Mouse (Mus musculus) central nervous system, embryonic 11.5 days (tissue): ENCODE results near the gene Grin3b. TPM values are rescaled to one million over a fixed set of nuclear protein-coding genes. Genes with fewer than 3 reads are reported as not detected.

Experiments
- polyA plus RNA-seq: library from polyadenylated mRNA; depleted of rRNA; stranded (reverse); fragments of >200 nt; gene quantifications from 2 replicates; pipeline ENCODE4 v1.2.3, GENCODE M21; 2012; rRNA removed

Grin3b gene
- polyA plus RNA-seq: 0.28 and 0.39 TPM in 2 replicates

DNA sequence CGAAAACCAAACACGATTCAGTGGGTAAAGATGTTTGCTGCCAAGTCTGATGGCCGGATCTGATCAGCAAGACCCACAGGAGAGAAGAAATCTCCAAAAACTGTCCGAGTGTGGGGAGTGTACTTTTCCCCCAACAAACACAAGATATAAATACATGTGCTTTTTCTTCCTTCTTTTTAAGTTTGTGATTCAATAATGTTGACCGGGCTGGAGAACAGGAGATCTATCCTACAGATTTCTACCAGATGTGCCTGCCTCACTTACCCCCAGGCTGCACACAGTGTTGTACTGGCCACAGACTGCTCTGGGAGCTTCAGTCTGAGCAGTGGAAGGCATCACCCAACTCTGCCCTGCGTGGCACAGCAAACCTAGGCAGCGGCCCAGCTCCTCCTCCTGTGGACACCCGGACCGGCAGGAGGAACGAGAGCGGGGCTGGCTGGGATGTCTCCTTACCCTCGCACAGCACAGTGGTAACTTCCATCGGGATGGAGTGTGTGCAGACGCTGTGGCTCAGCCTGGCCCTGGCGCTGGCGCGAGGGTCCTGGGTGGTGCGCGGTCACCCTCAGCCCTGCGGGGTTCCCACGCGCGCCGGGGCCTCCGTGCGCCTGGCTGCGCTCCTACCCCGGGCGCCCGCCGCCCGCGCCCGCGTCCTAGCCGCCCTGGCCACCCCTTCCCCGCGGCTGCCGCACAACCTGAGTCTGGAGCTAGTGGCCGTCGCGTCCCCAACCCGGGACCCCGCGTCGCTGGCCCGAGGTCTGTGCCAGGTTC lies at the start of gene Grin3b:
Grin3b (plus strand) TSS at position 301 of the 768 bp plus-strand sequence.

DNA sequence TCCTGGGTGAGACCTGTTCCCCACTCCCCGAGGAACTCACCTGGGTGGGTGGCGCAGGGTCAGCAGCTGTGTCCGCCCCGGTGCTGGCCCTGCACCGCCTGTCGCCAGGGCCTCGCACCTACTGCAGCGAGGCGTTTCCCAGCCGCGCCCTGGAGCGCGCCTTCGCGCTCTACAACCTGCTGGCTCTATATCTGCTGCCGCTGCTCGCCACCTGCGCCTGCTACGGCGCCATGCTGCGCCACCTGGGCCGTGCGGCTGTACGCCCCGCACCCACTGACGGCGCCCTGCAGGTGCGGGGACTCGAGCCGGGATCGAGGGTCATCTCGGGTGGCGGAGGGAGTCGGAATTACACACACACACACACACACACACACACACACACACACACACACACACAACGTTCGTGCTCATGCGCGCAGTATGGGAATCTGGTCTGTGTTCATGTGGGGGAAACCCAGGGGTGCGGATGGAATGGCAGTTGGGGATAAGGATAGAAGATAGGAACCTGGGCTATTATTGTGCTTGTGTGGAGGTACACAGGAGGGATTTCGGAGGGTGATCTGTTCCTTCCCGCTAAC lies 49.5 kb upstream of the Grin3b start, which contains the start of gene R3hdm4:
R3hdm4 (minus strand) TSS at position 251 of the 578 bp plus-strand sequence.

DNA sequence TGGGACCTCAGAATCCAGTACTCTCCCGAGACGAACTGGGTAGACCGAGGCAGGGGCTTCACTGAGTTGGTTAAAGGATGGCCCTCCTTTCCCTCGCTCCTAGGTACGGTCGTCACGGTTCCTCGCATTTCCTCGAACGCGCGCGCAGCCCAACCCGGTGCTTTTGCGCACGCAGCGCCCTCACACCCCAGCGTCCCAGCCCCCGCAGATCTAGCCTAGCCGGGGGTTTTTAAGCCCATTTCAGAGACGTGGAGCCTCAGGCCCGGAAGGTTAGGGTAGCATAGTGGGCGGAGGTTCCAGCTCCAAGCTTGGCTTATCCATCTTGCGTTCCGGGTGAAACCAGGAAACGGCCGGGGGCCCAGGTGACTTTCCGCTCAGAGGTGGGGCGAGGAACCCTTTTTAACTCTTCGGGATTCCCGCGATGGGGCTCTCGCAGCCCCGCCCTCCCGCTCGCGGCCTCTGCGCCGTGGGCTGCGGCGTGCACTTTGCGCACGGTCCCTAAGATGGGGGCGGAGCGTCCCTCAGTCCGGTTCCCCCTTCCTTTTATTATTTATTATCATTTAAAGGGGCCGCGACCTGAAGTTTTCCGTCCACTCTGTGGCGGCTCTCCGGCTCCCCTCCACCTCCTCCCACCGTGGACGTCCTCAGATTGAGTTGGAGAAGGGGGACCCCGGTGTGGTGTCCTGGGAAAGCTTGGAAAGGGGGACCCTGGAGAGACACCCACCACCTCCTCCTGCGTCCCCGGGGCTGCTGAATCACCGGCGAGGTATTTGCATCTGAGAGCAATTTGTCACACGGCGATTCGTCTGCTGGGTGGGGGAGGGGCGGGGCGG lies 43.8 kb upstream of the Grin3b start, which contains the start of gene Arid3a:
Arid3a (plus strand) TSS at position 553 of the 833 bp plus-strand sequence.

DNA sequence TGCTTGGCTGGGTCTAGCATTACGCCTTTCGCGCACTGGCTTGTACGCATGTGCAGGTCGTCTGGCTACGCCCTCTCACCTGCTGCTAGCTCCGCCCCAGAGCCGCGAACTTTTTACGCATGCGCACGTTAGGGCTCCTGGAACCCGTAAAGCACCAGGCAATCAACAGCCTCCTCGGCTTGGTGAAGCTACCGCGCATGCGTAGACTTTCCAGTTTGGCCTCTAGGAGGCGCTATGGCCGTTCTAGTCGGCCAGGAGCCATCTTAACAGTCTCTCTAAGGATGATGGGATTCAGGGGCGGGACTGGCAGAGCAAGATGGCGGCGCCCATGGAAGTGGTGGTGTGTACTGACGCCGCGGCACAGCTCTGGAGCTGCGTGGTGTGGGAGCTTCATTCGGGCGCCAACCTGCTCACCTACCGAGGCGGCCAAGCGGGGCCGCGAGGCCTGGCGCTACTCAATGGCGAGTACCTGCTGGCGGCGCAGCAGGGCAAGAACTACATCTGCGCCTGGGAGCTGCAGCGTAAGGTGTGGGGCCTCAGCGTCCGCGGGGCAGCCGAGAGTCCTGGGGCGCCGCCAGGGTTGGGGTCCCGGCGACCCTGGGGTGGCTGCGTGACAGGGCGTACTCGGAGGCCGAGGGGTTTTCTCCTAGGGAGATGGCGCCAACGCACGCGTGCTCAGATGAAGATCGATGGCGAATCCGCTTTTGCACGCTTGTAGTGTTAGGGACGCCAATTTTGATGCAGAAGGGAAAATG lies 10.5 kb upstream of the Grin3b start, which contains the start of gene Wdr18:
Wdr18 (plus strand) TSS at position 306 of the 755 bp plus-strand sequence.

DNA sequence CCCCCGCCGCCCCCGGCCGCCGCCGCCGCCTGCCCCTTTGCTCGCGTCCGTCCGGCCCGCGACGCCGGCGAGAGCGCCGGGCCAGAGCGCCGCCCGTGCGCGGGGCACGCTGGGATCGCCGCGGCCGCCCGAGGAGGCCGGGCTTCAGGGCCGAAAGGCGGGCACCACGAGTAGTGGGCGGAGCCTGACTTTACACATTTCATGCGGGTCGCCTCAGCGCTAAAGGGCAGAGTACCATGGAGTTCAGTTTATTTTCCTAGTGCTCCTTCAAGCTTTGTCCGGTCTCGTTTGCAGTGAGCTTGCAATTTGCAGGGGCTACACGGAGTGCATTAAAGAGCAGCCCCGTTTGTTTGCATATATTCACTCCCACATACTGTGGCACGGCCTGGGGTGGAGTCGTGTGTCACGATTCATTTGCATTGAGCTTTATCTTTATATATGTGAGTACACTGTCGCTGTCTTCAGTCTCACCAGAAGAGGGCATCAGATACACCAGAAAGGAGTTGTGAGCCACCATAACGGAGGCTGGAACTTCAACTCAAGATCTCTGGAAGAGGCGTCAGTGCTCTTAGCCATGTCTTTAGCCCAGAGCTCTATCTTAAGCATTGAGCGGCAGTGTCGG lies 13.8 kb downstream of the Grin3b start, which contains the start of gene Tmem259:
Tmem259 (minus strand) TSS at position 136 of the 622 bp plus-strand sequence.

DNA sequence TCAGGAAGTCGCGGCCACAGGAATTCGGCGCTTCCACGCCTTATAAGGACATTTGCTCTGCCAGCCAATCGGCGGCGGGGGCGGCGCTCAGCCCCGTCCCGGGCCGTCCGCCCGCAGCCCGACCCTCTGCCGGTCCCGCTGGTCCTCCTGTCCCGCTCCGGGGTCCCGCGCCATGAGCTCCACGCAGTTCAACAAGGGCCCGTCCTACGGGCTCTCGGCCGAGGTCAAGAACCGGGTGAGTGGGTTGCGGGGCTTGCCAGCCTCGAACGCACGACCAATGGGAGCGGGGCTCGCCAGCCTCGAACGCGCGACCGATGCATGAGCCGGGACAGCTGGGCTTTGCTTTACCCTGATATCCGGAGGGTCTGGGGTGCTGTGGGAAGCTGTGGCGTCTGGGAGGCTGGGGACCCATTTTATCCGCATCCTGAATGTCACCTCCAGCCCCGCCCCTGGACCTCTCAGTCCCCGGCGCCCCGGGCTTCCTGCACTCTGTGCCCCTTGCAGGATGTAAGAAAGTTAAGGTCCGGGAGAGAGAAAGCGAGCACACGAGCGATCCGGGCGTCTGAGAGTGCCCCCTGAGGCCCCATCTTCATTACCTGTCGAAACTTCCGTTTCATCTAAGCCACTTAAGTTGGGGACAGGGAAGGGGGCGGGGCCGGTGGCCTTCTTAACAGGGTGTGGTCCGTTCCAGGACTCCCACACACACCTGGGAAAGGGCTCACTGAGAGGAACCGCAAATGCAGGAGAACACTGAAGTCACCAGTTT lies 18.2 kb downstream of the Grin3b start, which contains the start of gene Cnn2:
Cnn2 (plus strand) TSS at position 79 of the 766 bp plus-strand sequence.

DNA sequence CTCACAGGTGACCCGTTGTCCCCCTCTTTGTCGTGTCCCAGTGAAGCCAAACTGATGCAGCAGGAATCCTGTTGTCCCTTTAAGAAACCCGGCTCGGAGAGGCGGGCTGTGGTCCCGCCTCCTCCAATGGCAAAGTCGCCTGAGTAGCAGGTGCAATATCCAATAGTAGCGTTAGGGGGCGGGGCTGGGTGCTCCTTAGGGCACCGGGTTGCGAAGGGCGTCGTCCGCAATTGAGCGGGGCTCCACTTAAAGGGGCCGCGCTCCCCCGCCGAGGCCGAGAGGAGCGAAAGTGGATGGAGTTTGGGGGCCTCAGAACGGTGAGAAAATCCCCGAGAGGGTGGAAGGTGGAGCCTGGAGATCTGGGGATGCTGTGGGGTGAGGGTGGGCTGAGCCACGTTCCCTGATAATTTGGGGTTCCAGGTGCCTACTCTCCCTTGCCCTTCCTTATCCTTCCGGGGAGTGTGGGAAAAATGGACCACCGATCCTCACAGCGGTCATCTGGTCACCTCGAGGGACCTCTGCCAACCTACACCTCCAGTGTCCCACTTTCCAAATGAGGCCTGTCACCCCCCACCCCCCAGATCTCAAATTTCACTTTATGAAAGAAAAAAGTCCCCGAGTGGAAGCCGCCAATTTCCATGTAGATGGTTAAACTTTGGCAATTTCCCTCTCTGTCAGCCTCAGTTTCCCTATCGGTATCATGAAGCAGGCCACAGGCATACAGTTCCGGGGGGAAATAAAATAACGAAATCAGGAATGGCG lies 25.9 kb downstream of the Grin3b start, which contains the start of gene Abca7:
Abca7 (plus strand) TSS at position 223 of the 762 bp plus-strand sequence.

DNA sequence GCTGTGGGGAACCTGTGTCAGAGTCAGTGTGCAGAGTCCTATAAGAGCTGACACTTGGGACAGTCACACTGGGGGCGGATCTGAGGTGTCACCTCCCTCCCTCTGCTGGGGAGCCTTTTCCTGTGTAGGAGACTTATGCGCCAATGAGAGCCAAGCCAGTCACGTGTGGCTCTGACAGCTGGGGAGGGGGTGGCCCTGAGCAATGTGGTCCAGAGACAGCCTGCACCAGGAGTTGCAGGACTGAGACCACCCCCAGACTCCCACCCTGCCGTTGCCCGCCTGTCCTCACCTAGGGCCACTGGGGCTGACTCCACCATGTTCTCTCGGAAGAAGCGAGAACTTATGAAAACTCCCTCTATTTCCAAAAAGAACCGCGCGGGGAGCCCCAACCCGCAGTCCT lies 46.0 kb downstream of the Grin3b start, which contains the start of gene Arhgap45:
Arhgap45 (plus strand) TSS at position 143 of the 400 bp plus-strand sequence.

Other genes with a start within 250 kb of the Grin3b start
- gene Polrmt, start 224.1 kb upstream of the Grin3b start, polyA plus RNA-seq: 51.6 and 58.3 TPM in 2 replicates
- gene Fgf22, start 215.6 kb upstream of the Grin3b start, polyA plus RNA-seq: 0.08 and 0.26 TPM in 2 replicates
- gene Rnf126, start 203.8 kb upstream of the Grin3b start, polyA plus RNA-seq: 122 and 132 TPM in 2 replicates
- gene Fstl3, start 193.4 kb upstream of the Grin3b start, polyA plus RNA-seq: 1.00 and 2.3 TPM in 2 replicates
- 0.08 and 0.16 TPM in 2 replicates for gene Prss57, start 179.8 kb upstream of the Grin3b start, polyA plus RNA-seq
- 98.3 and 130 TPM in 2 replicates for gene Palm, start 177.1 kb upstream of the Grin3b start, polyA plus RNA-seq
- gene Misp, start 149.7 kb upstream of the Grin3b start, polyA plus RNA-seq: 0.64 and 0.96 TPM in 2 replicates
- gene Ptbp1, start 116.3 kb upstream of the Grin3b start, polyA plus RNA-seq: 162 and 407 TPM in 2 replicates
- gene Prtn3, start 96.2 kb upstream of the Grin3b start, polyA plus RNA-seq: 15.3 and 15.8 TPM in 2 replicates
- 256 and 339 TPM in 2 replicates for gene Plppr3, start 96.1 kb upstream of the Grin3b start, polyA plus RNA-seq
- gene Elane, start 84.5 kb upstream of the Grin3b start, polyA plus RNA-seq: 0.43 and 0.54 TPM in 2 replicates
- gene Cfd, start 79.9 kb upstream of the Grin3b start, polyA plus RNA-seq: 0.09 and 0.50 TPM in 2 replicates
- 47.8 and 59.6 TPM in 2 replicates for gene Med16, start 61.8 kb upstream of the Grin3b start, polyA plus RNA-seq
- not detected in 2 replicates for gene Gm26602, start 59.9 kb upstream of the Grin3b start, polyA plus RNA-seq
- gene Kiss1r, start 53.7 kb upstream of the Grin3b start, polyA plus RNA-seq: 1.2 and 1.3 TPM in 2 replicates
- gene R3hdm4, start 49.5 kb upstream of the Grin3b start, polyA plus RNA-seq: 110 and 123 TPM in 2 replicates
- gene Arid3a, start 43.7 kb upstream of the Grin3b start, polyA plus RNA-seq: 11.1 and 12.1 TPM in 2 replicates
- 40.0 and 55.7 TPM in 2 replicates for gene Wdr18, start 10.6 kb upstream of the Grin3b start, polyA plus RNA-seq
- gene Tmem259, start 13.6 kb downstream of the Grin3b start, polyA plus RNA-seq: 120 and 158 TPM in 2 replicates
- gene Cnn2, start 17.9 kb downstream of the Grin3b start, polyA plus RNA-seq: 66.5 and 128 TPM in 2 replicates
- 7.7 and 7.9 TPM in 2 replicates for gene Abca7, start 25.8 kb downstream of the Grin3b start, polyA plus RNA-seq
- gene Arhgap45, start 45.9 kb downstream of the Grin3b start, polyA plus RNA-seq: 12.5 and 14.7 TPM in 2 replicates
- 194 and 280 TPM in 2 replicates for gene Polr2e, start 69.1 kb downstream of the Grin3b start, polyA plus RNA-seq
- 416 and 440 TPM in 2 replicates for gene Gpx4, start 76.5 kb downstream of the Grin3b start, polyA plus RNA-seq
- gene Sbno2, start 134.9 kb downstream of the Grin3b start, polyA plus RNA-seq: 16.6 and 19.3 TPM in 2 replicates
- 119 and 142 TPM in 2 replicates for gene Stk11, start 145.1 kb downstream of the Grin3b start, polyA plus RNA-seq
- gene Atp5d, start 167.9 kb downstream of the Grin3b start, polyA plus RNA-seq: 329 and 334 TPM in 2 replicates
- 33.8 and 39.4 TPM in 2 replicates for gene Cbarp, start 170.1 kb downstream of the Grin3b start, polyA plus RNA-seq
- 171 and 228 TPM in 2 replicates for gene Midn, start 177.6 kb downstream of the Grin3b start, polyA plus RNA-seq
- 260 and 305 TPM in 2 replicates for gene Cirbp, start 195.3 kb downstream of the Grin3b start, polyA plus RNA-seq
- gene 1600002K03Rik, start 202.2 kb downstream of the Grin3b start, polyA plus RNA-seq: 15.7 and 18.1 TPM in 2 replicates
- gene Efna2, start 208.8 kb downstream of the Grin3b start, polyA plus RNA-seq: 47.6 and 65.6 TPM in 2 replicates